Mouse (Mus musculus) hematopoietic stem cell, adult 5-6 weeks (primary cell): ENCODE measurements around the gene Tex19.2. TPM values are rescaled to one million over a fixed set of nuclear protein-coding genes. Genes with fewer than 3 reads are reported as not detected.
A peak's percentile ranks its signal among the peaks of the same experiment; 100 is the strongest.
"Not testable (repeated sequence)": the region's sequence is repeated elsewhere in the genome, so short reads cannot be mapped to it uniquely, and the experiment has no call there.

Source experiments
- ATAC-seq, 2 experiments: fragments of 125-278 bp in 1 of 2; replicated peaks in 1 of 2; 2 replicates each; pipeline ENCODE4 v1.8.0; 2016 to 2017; ENCODE audit warnings: inconsistent platforms in 2 of 2, mild to moderate bottlenecking in 2 of 2, moderate number of reproducible peaks in 2 of 2, low read depth in 1 of 2, moderate TSS enrichment in 1 of 2; ENCODE audit not compliant: low FRiP score in 2 of 2, poor library complexity in 2 of 2, severe bottlenecking in 2 of 2, insufficient read depth in 1 of 2, low TSS enrichment in 1 of 2
- total RNA-seq: library from RNA; stranded (forward); fragments of 172-1452, 232-1000 nt; gene quantifications from 2 replicates; pipeline ENCODE4 v1.2.3, GENCODE M21; 2017

Tex19.2 gene
- total RNA-seq, 1 experiment from 2014 or later: not detected

DNA sequence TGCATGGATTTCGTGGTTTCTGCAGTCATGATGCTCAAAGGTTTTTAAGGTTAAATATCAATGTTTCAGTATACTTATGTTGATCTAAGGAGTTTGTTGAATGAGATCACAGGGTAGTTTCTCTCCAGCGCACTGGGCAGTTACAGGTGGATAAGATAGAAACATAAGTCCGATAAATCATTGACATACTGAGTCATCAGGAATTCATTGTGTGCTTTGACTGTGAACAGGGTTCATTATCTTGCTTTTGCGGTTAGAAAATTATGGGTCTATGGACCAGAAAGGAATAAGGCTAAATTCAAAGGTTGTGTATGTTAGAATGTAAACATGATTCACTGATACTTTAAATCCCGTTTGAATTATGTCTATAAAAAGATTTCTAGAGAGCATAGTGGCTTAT lies 33.3 kb downstream of the Tex19.2 start:
- ATAC-seq: no peak

DNA sequence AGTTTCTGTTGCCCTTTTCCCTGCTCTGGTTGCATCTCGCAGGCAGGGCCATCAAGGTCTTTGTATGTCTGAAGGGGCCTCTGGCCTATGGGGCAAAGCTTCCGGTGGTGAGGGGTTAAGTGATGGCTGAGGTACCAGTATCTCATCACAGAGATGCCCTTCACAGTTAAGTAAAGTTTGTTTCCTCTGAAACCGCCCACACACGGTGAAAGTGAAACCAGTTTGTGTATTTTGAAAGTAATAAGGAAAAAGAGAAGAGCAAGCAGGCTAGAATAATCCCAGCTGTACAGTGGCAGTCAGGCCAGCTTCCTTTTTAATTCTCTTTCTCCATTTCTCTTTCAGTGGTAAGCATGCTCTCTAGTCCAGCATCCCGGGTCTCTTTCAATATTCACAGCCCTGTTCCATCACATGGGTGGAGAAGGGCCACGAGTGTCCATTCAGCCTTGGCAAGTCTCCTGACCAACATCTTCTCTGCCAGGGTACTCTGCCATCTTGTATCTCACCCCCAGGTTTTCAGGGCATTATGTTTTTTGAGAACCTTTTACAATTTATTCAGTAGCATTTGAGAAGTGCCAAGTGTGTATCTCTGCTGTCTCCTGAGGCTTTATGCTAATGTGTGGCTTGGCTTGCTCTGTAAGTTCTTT lies 35.5 kb downstream of the Tex19.2 start:
- ATAC-seq: peak; percentile 69 to 76

DNA sequence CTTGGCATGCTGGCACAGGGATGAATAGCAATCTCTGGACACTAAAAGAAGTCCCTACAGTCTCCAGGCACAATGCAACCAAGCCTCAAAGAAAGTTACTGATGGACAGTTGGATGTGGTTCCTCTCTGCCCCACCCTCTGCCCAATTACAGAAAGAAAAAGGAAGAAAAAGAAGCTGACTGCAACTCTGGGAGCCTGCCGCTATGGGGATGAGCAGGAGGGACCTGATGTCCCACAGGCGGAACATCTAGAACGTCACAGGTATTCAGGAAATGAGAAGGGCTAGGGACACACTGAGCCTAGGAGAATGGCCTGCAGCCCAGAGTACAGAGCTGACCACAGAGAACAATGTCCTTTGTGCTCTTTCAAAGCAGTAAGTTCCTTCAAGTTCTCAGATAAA lies 36.2 kb downstream of the Tex19.2 start:
- no peak for ATAC-seq

GRCm38 (mm10) chr11:121081120-121081519 lies 37.4 kb downstream of the Tex19.2 start, which contains the start of gene Sectm1a:
Sectm1a (minus strand) TSS chr11:121081220.
- ATAC-seq: no peak

DNA sequence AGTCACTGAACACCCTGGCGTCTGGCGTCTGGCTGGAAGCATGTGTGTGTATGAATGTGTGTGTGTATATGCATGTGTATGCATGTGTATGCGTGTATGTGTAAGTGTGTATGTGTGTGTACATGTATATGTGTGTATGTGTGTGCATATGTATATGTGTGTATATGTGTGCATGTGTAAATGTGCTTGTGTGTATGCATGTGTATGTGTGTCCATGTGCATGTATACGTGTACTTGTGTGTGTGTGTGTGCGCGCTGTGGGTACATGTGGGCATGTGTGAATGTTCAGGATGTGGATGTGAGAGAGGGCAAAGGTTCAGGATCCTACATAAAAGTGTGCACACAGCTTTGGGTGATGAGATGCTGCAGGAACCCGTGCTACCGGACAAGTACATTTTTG lies 38.1 kb downstream of the Tex19.2 start:
- ATAC-seq: no peak

- no peak for ATAC-seq
These were observed 42.8 kb downstream of the Tex19.2 start for GRCm38 (mm10) chr11:121075655-121076054.

GRCm38 (mm10) chr11:121069662-121070061 lies 48.8 kb downstream of the Tex19.2 start:
- not testable (repeated sequence) for ATAC-seq

GRCm38 (mm10) chr11:121067895-121068294 lies 50.6 kb downstream of the Tex19.2 start:
- no peak for ATAC-seq

Other genes with a start within 250 kb of the Tex19.2 start
- gene Ccdc57, start 185.8 kb downstream of the Tex19.2 start, total RNA-seq: 9.2 and 10.0 TPM in 2 replicates
- gene Slc16a3, start 170.2 kb downstream of the Tex19.2 start, total RNA-seq: 2.0 and 8.8 TPM in 2 replicates
- gene Csnk1d, start 127.3 kb downstream of the Tex19.2 start, total RNA-seq: 97.6 and 158 TPM in 2 replicates
- gene Cd7, start 79.3 kb downstream of the Tex19.2 start, total RNA-seq: 2.5 and 3.2 TPM in 2 replicates
- not detected in 2 replicates for gene Sectm1b, start 55.1 kb downstream of the Tex19.2 start, total RNA-seq
- gene Sectm1a, start 37.5 kb downstream of the Tex19.2 start, total RNA-seq: 0.50 TPM in 1 of 2 replicates, not detected in the other
- gene Tex19.1, start 27.5 kb upstream of the Tex19.2 start, total RNA-seq: not detected in 2 replicates
- not detected in 2 replicates for gene Uts2r, start 41.6 kb upstream of the Tex19.2 start, total RNA-seq
- gene Hexdc, start 85.8 kb upstream of the Tex19.2 start, total RNA-seq: 9.6 and 12.0 TPM in 2 replicates
- 3.6 and 10.6 TPM in 2 replicates for gene Ogfod3, start 86.0 kb upstream of the Tex19.2 start, total RNA-seq
- 26.7 and 47.8 TPM in 2 replicates for gene Cybc1, start 110.6 kb upstream of the Tex19.2 start, total RNA-seq
- gene Narf, start 118.6 kb upstream of the Tex19.2 start, total RNA-seq: 27.1 and 28.9 TPM in 2 replicates
- 20.8 and 34.6 TPM in 2 replicates for gene Foxk2, start 141.3 kb upstream of the Tex19.2 start, total RNA-seq
- gene Wdr45b, start 235.8 kb upstream of the Tex19.2 start, total RNA-seq: 54.3 and 62.0 TPM in 2 replicates